Mouse (Mus musculus): ENCODE data around the gene Gm28048. TPM values are rescaled to one million over a fixed set of nuclear protein-coding genes. Genes with fewer than 3 reads are reported as not detected.

Gene Gm28048
- polyA plus RNA-seq, 1 experiment = 0.91 TPM

- Histone ChIP-seq H3K4me3 (ENCODE audit: control insufficient read depth, low read depth, low read length) (no peak overlapping the region), H3K27ac (ENCODE audit: control insufficient read depth, insufficient read depth, low read depth, low read length) (no peak overlapping the region), H3K27me3 (ENCODE audit: control insufficient read depth, insufficient read depth, low read length) (no peaks in the 10 kb centered on the region), H3K36me3 (ENCODE audit: control insufficient read depth, insufficient read depth, low read length) (no peaks in the 10 kb centered on the region), H3K4me1 (ENCODE audit: control insufficient read depth, insufficient read depth, low read length) (peaks cover 3% of the 10 kb centered on the region)
- TF ChIP-seq CTCF (IDR thresholded peaks at IDR 0.05; ENCODE audit: control insufficient read depth, insufficient read depth, insufficient replicate concordance, low read depth, low read length) (no peak), POLR2A (IDR thresholded peaks at IDR 0.05; ENCODE audit: control insufficient read depth, low read depth, low read length) (no peak)
Measured at GRCm38 (mm10) chr11:22787833-22788232, 194.1 kb downstream of the Gm28048 start.

Other genes starting within 250 kb of the Gm28048 start
- 1.2 and 1.6 TPM in 2 replicates for gene B3gnt2, start 121.1 kb downstream of the Gm28048 start, polyA plus RNA-seq (2012; rRNA removed)
- gene Zrsr1, start 10.1 kb downstream of the Gm28048 start, polyA plus RNA-seq (2012; rRNA removed) = 2.1 and 2.6 TPM in 2 replicates
- 81.6 and 82.8 TPM in 2 replicates for gene Commd1, start 292 bp upstream of the Gm28048 start, polyA plus RNA-seq (2012; rRNA removed)
- 193 and 369 TPM in 2 replicates for gene Cct4, start 8.4 kb upstream of the Gm28048 start, polyA plus RNA-seq (2012; rRNA removed)
- gene Fam161a, start 25.4 kb upstream of the Gm28048 start, polyA plus RNA-seq (2012; rRNA removed) = 75.4 and 75.9 TPM in 2 replicates